Mouse (Mus musculus) midbrain, embryonic 14.5 days (tissue): Measurements from ENCODE around the gene Wfdc1. TPM values are rescaled to one million over a fixed set of nuclear protein-coding genes. Genes with fewer than 3 reads are reported as not detected.

Experiments
- ATAC-seq: fragments of 200-750 bp; cut with Nextera tagmentation; 2 replicates; pipeline ENCODE4 v1.8.0; 2017; ENCODE audit warnings: moderate number of reproducible peaks, moderate library complexity; ENCODE audit not compliant: low FRiP score, low TSS enrichment
- DNase-seq: peaks from one replicate; pipeline ENCODE4 v3.0.0-alpha.2; 2015
- H3K27ac ChIP-seq: fragments of 300-500 bp; sonication (generic); replicated peaks from 2 replicates; pipeline ENCODE4 v1.5.1; 2014; ENCODE audit warnings: mild to moderate bottlenecking, low read depth, low read length, moderate library complexity
- H3K27me3 ChIP-seq: fragments of 300-500 bp; sonication (generic); 2 replicates; pipeline ENCODE4 v1.6.1; 2014; ENCODE audit warnings: low read length, control low read depth, mixed read lengths; ENCODE audit not compliant: control insufficient read depth, insufficient read depth
- H3K36me3 ChIP-seq: fragments of 300-500 bp; sonication (generic); 2 replicates; pipeline ENCODE4 v1.6.1; 2014; ENCODE audit warnings: low read length, control low read depth; ENCODE audit not compliant: control insufficient read depth, insufficient read depth
- H3K4me1 ChIP-seq: fragments of 300-500 bp; sonication (generic); 2 replicates; pipeline ENCODE4 v1.6.1; 2014; ENCODE audit warnings: mild to moderate bottlenecking, antibody characterized with exemption, low read length, control low read depth; ENCODE audit not compliant: control insufficient read depth, insufficient read depth
- H3K4me2 ChIP-seq: fragments of 300-500 bp; sonication (generic); 2 replicates; pipeline ENCODE4 v1.6.1; 2014; ENCODE audit warnings: mild to moderate bottlenecking, low read length, moderate library complexity
- H3K4me3 ChIP-seq: fragments of 300-500 bp; sonication (generic); replicated peaks from 2 replicates; pipeline ENCODE4 v1.5.1; 2014; ENCODE audit warnings: low read depth, low read length
- H3K9ac ChIP-seq: fragments of 300-500 bp; sonication (generic); replicated peaks from 2 replicates; pipeline ENCODE4 v1.6.1; 2014; ENCODE audit warnings: mild to moderate bottlenecking, low read length, moderate library complexity
- H3K9me3 ChIP-seq: fragments of 300-500 bp; sonication (generic); 2 replicates; pipeline ENCODE4 v1.6.1; 2016; ENCODE audit warnings: low read length, control low read depth, mixed read lengths; ENCODE audit not compliant: control insufficient read depth
- WGBS: fragments of 180-500 bp; shearing (Covaris S2); extraction: QIAGEN DNeasy Blood & Tissue Kit; methylation state at CpG from one replicate; pipeline ENCODE4 v1.1.7; 2014; 5-methylcytosine and 5-hydroxymethylcytosine counted together
- polyA plus RNA-seq: library from polyadenylated mRNA; unstranded; fragments of >200 nt; fragmentation: Nextera tagmentation; extraction: Ambion mirVana; gene quantifications from 2 replicates; pipeline ENCODE4 v1.2.1, GENCODE M21; 2014

Gene Wfdc1
- polyA plus RNA-seq, 1 experiment from 2014 or later: 3.4 TPM

DNA sequence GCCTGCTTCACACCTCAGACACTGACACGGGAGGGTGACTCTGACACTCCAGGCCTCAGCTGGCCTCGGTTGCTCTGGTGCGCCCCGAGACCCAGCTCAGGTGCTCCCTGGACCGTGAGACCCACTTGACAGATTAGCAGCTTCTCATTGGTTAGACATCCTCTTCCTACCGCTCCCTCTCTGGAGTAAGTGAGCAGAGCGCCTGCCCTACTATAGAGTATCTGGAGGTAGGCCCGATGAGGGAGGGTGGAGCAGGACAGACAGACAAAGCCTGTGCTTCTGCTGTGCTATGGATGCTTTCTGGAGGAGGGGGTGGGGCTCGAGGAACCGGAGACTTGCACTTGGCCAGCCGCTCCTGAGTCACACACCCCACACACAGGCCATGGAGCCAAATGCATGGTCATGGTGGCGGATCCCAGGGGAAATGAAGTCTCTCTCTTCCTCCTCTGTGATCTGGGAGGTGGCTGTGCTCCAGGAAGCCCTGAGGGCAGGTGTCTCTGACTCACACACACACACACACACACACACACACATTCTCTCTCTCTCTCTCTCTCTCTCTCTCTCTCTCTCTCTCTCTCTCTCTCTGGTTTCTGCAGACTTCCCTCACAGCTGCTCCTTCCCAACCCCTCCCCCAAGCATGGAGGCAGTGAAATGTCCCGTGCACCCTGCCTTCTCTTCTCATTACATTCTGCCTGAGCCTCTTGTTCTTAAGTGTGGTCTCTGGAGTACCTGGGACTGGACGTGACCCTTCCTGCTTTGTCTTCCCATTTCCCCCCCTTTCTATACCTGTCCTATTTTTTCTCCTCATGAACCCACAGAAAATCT is 42.9 kb downstream of the Wfdc1 start:
- Histone ChIP-seq H3K4me1 (peaks cover 3% of the 10 kb centered on the region; the same call in 1 of the 2 replicates), H3K36me3 (no peaks in the 10 kb centered on the region), H3K9ac (no peak overlapping the region), H3K9me3 (no peaks in the 10 kb centered on the region), H3K4me3 (no peak overlapping the region), H3K4me2 (no peak overlapping the region), H3K27me3 (no peaks in the 10 kb centered on the region), H3K27ac (no peak overlapping the region)
- 70% methylated on average over 14 of the region's 14 CpGs for WGBS
- DNase-seq (peak; percentile 49), ATAC-seq (no peak)

DNA sequence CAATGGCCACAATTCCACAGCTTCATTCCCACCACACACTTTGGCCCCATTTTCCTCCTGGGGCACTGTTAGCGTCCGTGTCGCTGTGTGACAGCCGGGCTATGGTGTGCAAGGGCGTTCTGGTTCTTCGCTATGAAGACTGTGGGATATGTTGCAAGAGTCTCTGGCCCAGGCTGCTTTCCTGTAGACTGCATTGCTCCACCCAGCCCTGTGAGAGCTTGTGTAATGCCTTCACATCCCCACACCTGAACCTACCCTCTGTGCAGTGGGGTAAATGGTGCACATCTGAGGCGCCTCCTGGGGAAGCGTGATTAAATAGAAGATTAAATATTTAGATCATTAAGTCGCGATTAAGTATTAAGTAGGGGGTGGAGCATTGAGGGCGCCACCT is 43.5 kb downstream of the Wfdc1 start:
- no peaks in the 10 kb centered on the region for H3K27me3 ChIP-seq
- H3K9me3 ChIP-seq: no peaks in the 10 kb centered on the region
- H3K4me1 ChIP-seq: peaks cover 3% of the 10 kb centered on the region; the same call in 1 of the 2 replicates
- 77% methylated on average over 11 of the region's 11 CpGs for WGBS
- no peak overlapping the region for H3K4me2 ChIP-seq
- DNase-seq: no peak
- H3K9ac ChIP-seq: no peak overlapping the region
- no peak for ATAC-seq
- no peak overlapping the region for H3K27ac ChIP-seq
- no peak overlapping the region for H3K4me3 ChIP-seq
- no peaks in the 10 kb centered on the region for H3K36me3 ChIP-seq

DNA sequence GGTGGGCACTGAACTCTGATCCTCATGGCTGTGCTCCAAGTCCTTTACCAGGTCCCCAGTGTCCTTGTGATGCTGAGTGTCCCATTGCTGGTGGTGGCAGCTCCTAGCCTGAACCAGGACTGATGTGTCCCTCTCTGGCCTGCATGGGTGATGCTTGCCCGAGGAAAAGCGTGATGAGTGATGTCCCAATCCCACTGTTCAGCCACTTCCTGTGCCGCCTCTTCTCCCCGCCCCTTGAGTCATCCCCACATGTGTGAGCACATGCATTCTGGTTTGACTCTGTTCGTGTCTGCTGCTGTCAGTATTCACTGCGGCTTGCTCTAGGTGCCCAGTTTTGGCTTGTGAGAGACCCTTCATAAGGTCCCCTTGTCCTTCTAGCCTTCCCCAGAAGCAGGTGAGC is 46.1 kb downstream of the Wfdc1 start:
- H3K4me1 ChIP-seq: peaks cover 3% of the 10 kb centered on the region; the same call in 1 of the 2 replicates
- H3K4me3 ChIP-seq: no peak overlapping the region
- no peaks in the 10 kb centered on the region for H3K27me3 ChIP-seq
- H3K9ac ChIP-seq: no peak overlapping the region
- DNase-seq: no peak
- no peak overlapping the region for H3K4me2 ChIP-seq
- no peak for ATAC-seq
- H3K9me3 ChIP-seq: no peaks in the 10 kb centered on the region
- H3K36me3 ChIP-seq: no peaks in the 10 kb centered on the region
- WGBS: 86% methylated on average over 6 of the region's 6 CpGs
- no peak overlapping the region for H3K27ac ChIP-seq

DNA sequence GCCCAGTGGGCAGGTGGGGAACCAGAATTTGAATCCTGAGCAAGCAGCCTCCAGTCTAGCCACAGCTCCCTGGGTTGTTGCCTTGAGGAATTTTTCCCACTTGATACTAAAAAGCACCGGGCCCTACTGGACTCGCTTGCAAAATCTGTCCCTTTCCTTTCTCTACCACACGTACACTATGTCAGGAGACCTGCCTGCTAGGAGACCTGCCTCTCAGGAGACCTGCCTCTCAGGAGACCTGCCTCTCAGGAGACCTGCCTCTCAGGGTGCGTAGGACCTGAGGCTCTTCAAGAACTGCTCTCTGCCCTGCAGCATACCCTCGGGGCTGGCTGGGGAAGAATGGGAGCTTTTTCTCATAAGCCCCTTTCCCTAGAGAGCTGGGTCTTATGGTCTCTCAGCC is 47.3 kb downstream of the Wfdc1 start:
- no peak overlapping the region for H3K4me3 ChIP-seq
- DNase-seq: peak; percentile 19
- H3K36me3 ChIP-seq: no peaks in the 10 kb centered on the region
- no peaks in the 10 kb centered on the region for H3K27me3 ChIP-seq
- WGBS: 77% methylated on average over 5 of the region's 5 CpGs
- ATAC-seq: no peak
- peaks cover 3% of the 10 kb centered on the region; the same call in 1 of the 2 replicates for H3K4me1 ChIP-seq
- no peak overlapping the region for H3K9ac ChIP-seq
- H3K4me2 ChIP-seq: no peak overlapping the region
- H3K9me3 ChIP-seq: no peaks in the 10 kb centered on the region
- H3K27ac ChIP-seq: no peak overlapping the region

DNA sequence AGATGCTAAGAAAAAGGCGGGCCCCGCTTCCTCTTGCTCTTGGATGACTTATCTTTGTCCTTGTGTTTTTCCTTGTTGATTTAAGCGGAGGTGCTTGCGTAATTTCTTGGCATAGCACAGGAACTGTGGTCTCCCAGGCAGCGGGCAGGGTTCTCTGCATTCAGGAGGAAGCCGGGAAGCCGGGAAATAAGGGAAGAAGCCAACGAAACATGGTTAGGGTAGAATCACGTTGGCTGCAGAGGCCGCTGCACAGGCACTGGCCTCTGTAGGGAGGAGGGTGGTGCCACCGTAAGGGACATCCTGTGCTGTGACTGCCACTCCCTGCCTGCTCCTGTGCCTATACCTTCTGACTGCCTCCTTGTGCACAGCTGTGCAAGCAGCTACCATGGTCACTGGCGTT is 49.1 kb downstream of the Wfdc1 start:
- Histone ChIP-seq H3K9me3 (no peaks in the 10 kb centered on the region), H3K9ac (no peak overlapping the region), H3K27ac (no peak overlapping the region), H3K4me3 (no peak overlapping the region), H3K4me1 (no peaks in the 10 kb centered on the region), H3K36me3 (no peaks in the 10 kb centered on the region), H3K27me3 (no peaks in the 10 kb centered on the region), H3K4me2 (no peak overlapping the region)
- DNase-seq: no peak
- WGBS: 77% methylated on average over 12 of the region's 12 CpGs
- ATAC-seq: no peak

DNA sequence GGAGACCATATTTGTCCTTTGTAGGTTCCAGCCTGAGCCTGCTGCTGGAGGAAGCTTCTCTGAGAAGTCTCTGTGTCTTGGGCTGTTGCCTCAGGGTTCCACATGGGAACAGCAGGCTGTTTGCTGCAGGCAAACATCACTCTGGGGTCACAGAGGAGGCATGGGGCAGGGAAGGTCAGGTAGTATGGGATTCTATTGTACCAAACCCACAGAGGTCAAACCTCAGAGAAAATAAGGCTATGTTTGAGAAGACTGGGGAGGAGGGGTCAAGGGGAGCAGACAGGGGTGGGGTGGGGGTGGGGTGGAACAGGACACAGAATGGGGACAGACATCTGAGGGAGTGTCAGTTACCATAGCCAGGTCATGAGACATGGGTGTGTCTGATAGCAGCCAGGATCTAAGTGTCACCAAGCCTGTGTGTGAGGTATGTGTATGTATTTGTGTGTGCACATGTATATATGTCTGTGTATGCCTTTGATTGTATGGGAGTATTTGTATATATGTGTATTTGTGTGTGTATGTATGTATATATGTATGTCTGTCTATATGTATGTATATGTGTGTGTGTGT is 50.6 kb downstream of the Wfdc1 start:
- Histone ChIP-seq H3K27me3 (no peaks in the 10 kb centered on the region), H3K36me3 (no peaks in the 10 kb centered on the region), H3K4me3 (no peak overlapping the region), H3K27ac (no peak overlapping the region), H3K9me3 (no peaks in the 10 kb centered on the region), H3K9ac (no peak overlapping the region), H3K4me1 (no peaks in the 10 kb centered on the region), H3K4me2 (no peak overlapping the region)
- DNase-seq (no peak), ATAC-seq (no peak)

DNA sequence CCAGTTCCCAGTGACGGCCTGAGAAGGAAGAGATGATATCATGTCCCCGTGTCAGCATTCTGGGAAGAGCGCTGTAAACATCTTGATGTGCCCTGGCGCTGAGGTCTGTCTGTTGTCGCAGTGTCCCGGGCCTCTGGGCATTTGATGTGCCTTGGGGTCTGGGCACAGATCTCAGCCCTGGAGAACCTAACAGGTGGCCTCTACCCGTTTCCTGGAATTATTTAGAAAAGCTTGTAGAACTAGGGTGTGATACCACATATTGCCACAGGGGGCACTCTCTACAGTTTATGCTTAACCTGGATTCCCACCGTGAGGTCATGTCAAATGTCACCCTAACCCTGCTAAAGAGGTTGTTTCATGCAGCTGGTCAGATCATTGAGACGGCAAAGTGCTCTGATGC is 51.6 kb downstream of the Wfdc1 start:
- H3K9ac ChIP-seq: no peak overlapping the region
- H3K9me3 ChIP-seq: no peaks in the 10 kb centered on the region
- 62% methylated on average over 9 of the region's 9 CpGs for WGBS
- no peak overlapping the region for H3K4me2 ChIP-seq
- no peaks in the 10 kb centered on the region for H3K4me1 ChIP-seq
- ATAC-seq (no peak), DNase-seq (peak; percentile 41)
- no peak overlapping the region for H3K4me3 ChIP-seq
- no peak overlapping the region for H3K27ac ChIP-seq
- no peaks in the 10 kb centered on the region for H3K36me3 ChIP-seq
- no peaks in the 10 kb centered on the region for H3K27me3 ChIP-seq

DNA sequence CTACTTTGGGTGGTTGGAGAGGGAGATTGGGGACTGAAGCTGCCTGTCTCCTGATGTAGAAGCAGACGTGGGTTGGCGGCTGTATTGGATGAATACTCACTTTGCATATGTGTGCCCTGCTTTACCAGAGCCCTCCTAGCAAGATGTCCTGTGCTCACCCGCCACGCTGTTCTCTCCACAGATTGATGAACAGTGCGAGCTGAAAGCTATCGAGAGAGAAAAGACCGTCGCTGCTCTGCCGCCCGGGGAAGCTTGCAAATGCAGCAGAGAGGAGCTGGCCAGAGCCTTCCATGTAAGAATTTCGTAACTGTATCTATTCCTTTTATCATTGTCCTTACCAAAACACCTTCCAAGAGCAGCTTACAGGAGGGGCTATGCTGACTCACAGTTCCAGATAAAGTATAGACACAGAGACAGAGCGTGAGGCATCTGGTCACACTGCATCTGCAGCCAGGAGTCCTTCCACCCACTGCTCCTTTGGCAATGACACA is 52.9 kb downstream of the Wfdc1 start:
- no peaks in the 10 kb centered on the region for H3K36me3 ChIP-seq
- H3K27me3 ChIP-seq: no peaks in the 10 kb centered on the region
- no peak overlapping the region for H3K27ac ChIP-seq
- H3K9ac ChIP-seq: no peak overlapping the region
- WGBS: 58% methylated on average over 12 of the region's 12 CpGs
- no peak overlapping the region for H3K4me2 ChIP-seq
- H3K4me1 ChIP-seq: no peaks in the 10 kb centered on the region
- no peaks in the 10 kb centered on the region for H3K9me3 ChIP-seq
- ATAC-seq: no peak
- no peak overlapping the region for H3K4me3 ChIP-seq
- DNase-seq: peak; percentile 17

DNA sequence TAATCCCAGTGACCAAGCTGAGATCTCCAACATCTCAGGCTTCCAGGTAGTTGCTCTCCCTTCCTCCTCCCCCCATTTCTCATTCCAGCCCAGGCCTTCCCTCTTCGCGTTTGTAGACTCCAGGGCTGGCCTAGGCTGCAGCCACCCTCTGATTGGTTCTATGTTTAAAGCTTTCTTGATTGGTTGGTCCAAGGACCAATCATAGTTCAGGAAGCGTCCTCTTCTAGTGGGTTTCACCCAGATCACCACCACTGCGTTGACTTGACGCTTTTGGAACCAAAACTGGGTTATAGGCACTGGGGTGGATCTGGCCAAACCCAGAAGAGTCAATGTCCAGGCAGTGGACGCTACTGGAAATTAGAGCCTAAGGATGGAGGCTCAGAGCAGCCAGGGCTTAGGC is 56.2 kb downstream of the Wfdc1 start:
- DNase-seq (no peak), ATAC-seq (no peak)
- H3K27ac ChIP-seq: no peak overlapping the region
- no peak overlapping the region for H3K4me3 ChIP-seq
- no peak overlapping the region for H3K9ac ChIP-seq
- 49% methylated on average over 6 of the region's 6 CpGs for WGBS
- H3K4me2 ChIP-seq: no peak overlapping the region
- no peaks in the 10 kb centered on the region for H3K9me3 ChIP-seq
- no peaks in the 10 kb centered on the region for H3K36me3 ChIP-seq
- H3K4me1 ChIP-seq: no peaks in the 10 kb centered on the region
- H3K27me3 ChIP-seq: no peaks in the 10 kb centered on the region
